Comparison of ENCODE assay signal across 19 mouse cellular contexts in genomic region chr13:109695098-109695497, GRCm38 (mm10).
DNase-seq lines count a peak whose midpoint lies in the region; ATAC-seq and TF ChIP-seq lines count a peak whose summit lies in the region.
"Had no signal": no experiment of that assay in that cellular context is flagged by ENCODE, and none has a peak within 500 bp of the region (broad histone marks: within the 10 kb centered on the region; RNA-seq: fewer than 3 reads in every experiment).

No protein-coding gene starts in this region.

- H3K9ac ChIP-seq in forebrain, postnatal 0 days, result no peak overlapping the region
- H3K9ac ChIP-seq in forebrain, embryonic 15.5 days (replicated peaks), result no peak overlapping the region
- no peak overlapping the region for H3K9ac ChIP-seq in kidney, postnatal 0 days (ENCODE audit: low read depth, low read length)
- H3K9ac ChIP-seq: hindbrain, embryonic 12.5 days; midbrain, embryonic 13.5 days; neural tube, embryonic 15.5 days had no signal

- no peaks in the 10 kb centered on the region for H3K27me3 ChIP-seq in forebrain, postnatal 0 days (ENCODE audit: insufficient read depth, low read length)
- no peaks in the 10 kb centered on the region for H3K27me3 ChIP-seq in forebrain, embryonic 15.5 days
- H3K27me3 ChIP-seq in kidney, postnatal 0 days (ENCODE audit: insufficient read depth, low read length), result no peaks in the 10 kb centered on the region
- no peaks in the 10 kb centered on the region for H3K27me3 ChIP-seq in myocyte (ENCODE audit: control insufficient read depth, insufficient read depth, insufficient read length)
- H3K27me3 ChIP-seq: hindbrain, embryonic 12.5 days; midbrain, embryonic 13.5 days; neural tube, embryonic 15.5 days had no signal

- no peaks in the 10 kb centered on the region for H3K9me3 ChIP-seq in forebrain, postnatal 0 days (ENCODE audit: low read length)
- H3K9me3 ChIP-seq in forebrain, embryonic 15.5 days, result no peaks in the 10 kb centered on the region
- no peaks in the 10 kb centered on the region for H3K9me3 ChIP-seq in kidney, postnatal 0 days (replicated peaks; ENCODE audit: low read length)
- H3K9me3 ChIP-seq: hindbrain, embryonic 12.5 days; limb, embryonic 10.5 days; midbrain, embryonic 13.5 days; neural tube, embryonic 15.5 days had no signal

- H3K79me2 ChIP-seq in myocyte (ENCODE audit: control insufficient read depth, insufficient read depth), result peaks cover 74% of the 10 kb centered on the region

- 0 out of 2 replicates have a peak overlapping the region, but pooled peaks have one; percentile 23 for H3K27ac ChIP-seq in forebrain, postnatal 0 days (ENCODE audit: low read depth, low read length)
- no peak overlapping the region for H3K27ac ChIP-seq in forebrain, embryonic 15.5 days (replicated peaks)
- no peak overlapping the region for H3K27ac ChIP-seq in kidney, postnatal 0 days
- H3K27ac ChIP-seq: hindbrain, embryonic 12.5 days; limb, embryonic 10.5 days; midbrain, embryonic 13.5 days; neural tube, embryonic 15.5 days had no signal

- no peak for TF ChIP-seq POLR2A in myocyte (IDR thresholded peaks at IDR 0.05; ENCODE audit: insufficient read length, low read depth)

- DNase-seq in forebrain, postnatal 0 days, result no peak
- DNase-seq in kidney, postnatal 0 days (ENCODE audit: low spot score), result peak; percentile 49
- no peak for DNase-seq in kidney, adult 11 months
- DNase-seq in MN1 (ENCODE audit: low spot score), result peak; percentile 60
- DNase-seq in thymus, postnatal 25 days, result no peak
- no peak for DNase-seq in layer of hippocampus, postnatal 36 days
- DNase-seq: adrenal gland, postnatal 25 days; cerebellum, adult 18-20 months; cerebellum, postnatal 36 days; heart, postnatal 10 days; right cerebral cortex, postnatal 14 days had no signal

- no peak overlapping the region for H3K4me2 ChIP-seq in forebrain, postnatal 0 days (ENCODE audit: low read depth)
- H3K4me2 ChIP-seq in forebrain, embryonic 15.5 days (replicated peaks), result no peak overlapping the region
- H3K4me2 ChIP-seq in kidney, postnatal 0 days (ENCODE audit: low read length), result no peak overlapping the region
- peak overlapping the region; percentile 61 for H3K4me2 ChIP-seq in myocyte (ENCODE audit: low read depth)
- H3K4me2 ChIP-seq: hindbrain, embryonic 12.5 days; liver, embryonic 11.5 days; midbrain, embryonic 13.5 days; neural tube, embryonic 15.5 days had no signal

- no peak overlapping the region for H3ac ChIP-seq in myocyte (ENCODE audit: control insufficient read depth, insufficient read length)

- no peak overlapping the region for H3K4me3 ChIP-seq in forebrain, postnatal 0 days (ENCODE audit: low read depth, low read length)
- no peak overlapping the region for H3K4me3 ChIP-seq in forebrain, embryonic 15.5 days
- H3K4me3 ChIP-seq in kidney, postnatal 0 days (replicated peaks; ENCODE audit: low read depth, low read length), result no peak overlapping the region
- no peak overlapping the region for H3K4me3 ChIP-seq in myocyte
- H3K4me3 ChIP-seq: hindbrain, embryonic 12.5 days; limb, embryonic 10.5 days; midbrain, embryonic 13.5 days; neural tube, embryonic 15.5 days had no signal

- no peaks in the 10 kb centered on the region for H3K36me3 ChIP-seq in forebrain, postnatal 0 days (ENCODE audit: insufficient read depth)
- no peaks in the 10 kb centered on the region for H3K36me3 ChIP-seq in forebrain, embryonic 15.5 days
- no peaks in the 10 kb centered on the region for H3K36me3 ChIP-seq in kidney, postnatal 0 days (ENCODE audit: insufficient read depth, low read length)
- H3K36me3 ChIP-seq in myocyte (ENCODE audit: control insufficient read depth, insufficient read depth), result peaks cover 14% of the 10 kb centered on the region
- H3K36me3 ChIP-seq: hindbrain, embryonic 12.5 days; midbrain, embryonic 13.5 days; neural tube, embryonic 15.5 days had no signal

- 86% methylated on average over 6 of the region's 6 CpGs for WGBS in forebrain, postnatal 0 days
- 90% methylated on average over 6 of the region's 6 CpGs for WGBS in forebrain, embryonic 15.5 days
- 51% methylated on average over 6 of the region's 6 CpGs for WGBS in kidney, postnatal 0 days

- TF ChIP-seq CTCF in forebrain, postnatal 0 days (IDR thresholded peaks at IDR 0.05; ENCODE audit: low read depth), result no peak
- no peak for TF ChIP-seq CTCF in kidney, postnatal 0 days (IDR thresholded peaks at IDR 0.05; ENCODE audit: low read depth)

- ATAC-seq in forebrain, postnatal 0 days, result no peak
- ATAC-seq in forebrain, embryonic 15.5 days (replicated peaks), result no peak
- 0 out of 2 replicates have a peak, but pooled peaks have one; percentile 54 for ATAC-seq in kidney, postnatal 0 days (replicated peaks; ENCODE audit: low FRiP score, low read depth)
- ATAC-seq: forebrain, embryonic 14.5 days; midbrain, embryonic 13.5 days had no signal

- no peaks in the 10 kb centered on the region for H3K4me1 ChIP-seq in forebrain, postnatal 0 days (ENCODE audit: insufficient read depth)
- H3K4me1 ChIP-seq in forebrain, embryonic 15.5 days, result no peaks in the 10 kb centered on the region
- H3K4me1 ChIP-seq in kidney, postnatal 0 days (replicated peaks; ENCODE audit: insufficient read depth, low read length), result no peaks in the 10 kb centered on the region
- H3K4me1 ChIP-seq: hindbrain, embryonic 12.5 days had no signal

TF ChIP-seq in myocyte, 11 proteins besides CTCF, POLR2A, EP300 and RAD21:
- no peak for TF ChIP-seq USF1 (IDR thresholded peaks at IDR 0.05; ENCODE audit: low read depth)
- TF ChIP-seq REST (IDR thresholded peaks at IDR 0.05; ENCODE audit: insufficient read depth, insufficient read length), result no peak
- TF ChIP-seq MAX (IDR thresholded peaks at IDR 0.05; ENCODE audit: low read depth), result no peak
- TF ChIP-seq E2F4 (IDR thresholded peaks at IDR 0.05; ENCODE audit: insufficient read depth), result no peak
- no peak for TF ChIP-seq POLR2AphosphoS2 (IDR thresholded peaks at IDR 0.05; ENCODE audit: insufficient read length, low read depth)
- TF ChIP-seq CEBPB (IDR thresholded peaks at IDR 0.05; ENCODE audit: insufficient read depth, poor library complexity, severe bottlenecking), result no peak

Comparison
In these comparisons a context has a peak if more than half of its experiments do, and no peak if none do; other contexts are left out.
1. DNase-seq: peak in kidney, postnatal 0 days (single experiment) and MN1 (single experiment); none in forebrain, postnatal 0 days (single experiment), kidney, adult 11 months (single experiment), thymus, postnatal 25 days (single experiment) and layer of hippocampus, postnatal 36 days (0 of 2).